Comparison of ENCODE assay signal across 8 mouse cellular contexts in genomic region chr8:122369665-122370064, GRCm38 (mm10). TPM values are rescaled to one million over a fixed set of nuclear protein-coding genes. Genes with fewer than 3 reads are reported as not detected.
DNase-seq lines count a peak whose midpoint lies in the region; ATAC-seq lines count a peak whose summit lies in the region.
"Had no signal": no experiment of that assay in that cellular context is flagged by ENCODE, and none has a peak within 500 bp of the region (broad histone marks: within the 10 kb centered on the region; RNA-seq: fewer than 3 reads in every experiment).

No protein-coding gene starts in this region.

- no peaks in the 10 kb centered on the region for H3K9me3 ChIP-seq in hindbrain, embryonic 14.5 days (ENCODE audit: control insufficient read depth, low read length)
- no peaks in the 10 kb centered on the region for H3K9me3 ChIP-seq in midbrain, embryonic 10.5 days (replicated peaks)
- H3K9me3 ChIP-seq: neural tube, embryonic 12.5 days had no signal

- H3K36me3 ChIP-seq in hindbrain, embryonic 14.5 days (replicated peaks; ENCODE audit: control insufficient read depth, insufficient read depth) = no peaks in the 10 kb centered on the region
- no peaks in the 10 kb centered on the region for H3K36me3 ChIP-seq in midbrain, embryonic 10.5 days
- H3K36me3 ChIP-seq: neural tube, embryonic 12.5 days had no signal

- DNase-seq in NIH3T3 (ENCODE audit: low read depth) = peak; percentile 94
- DNase-seq in c-Kit-positive CD71-negative TER-119-negative erythroid progenitor cells, embryonic 14.5 days (ENCODE audit: low read depth) = peak; percentile 60
- peak; percentile 77 for DNase-seq in forelimb bud, embryonic 11.5 days (ENCODE audit: low read depth, low spot score)
- DNase-seq in hindbrain, embryonic 14.5 days (ENCODE audit: low spot score) = peak; percentile 77
- peak; percentile 55 to 66 for DNase-seq in left cerebral cortex, postnatal 36 days (ENCODE audit: low spot score in 2 of 2)
- peak; percentile 72 for DNase-seq in midbrain, embryonic 10.5 days (ENCODE audit: low spot score)
- DNase-seq in skeletal muscle tissue, adult 2 months (ENCODE audit: low read depth, low spot score) = peak; percentile 43

- H3K27ac ChIP-seq in hindbrain, embryonic 14.5 days = no peak overlapping the region
- no peak overlapping the region for H3K27ac ChIP-seq in midbrain, embryonic 10.5 days (replicated peaks)
- H3K27ac ChIP-seq: neural tube, embryonic 12.5 days had no signal

- intact Hi-C loops in left cerebral cortex, postnatal 36 days (cut with DNase I) = loop anchor here (1.0 to 2.0 kb wide), 2 partner anchors 27 to 96 kb away; no protein-coding TSS in a partner anchor

- no peak overlapping the region for H3K4me3 ChIP-seq in hindbrain, embryonic 14.5 days (replicated peaks; ENCODE audit: low read length)
- no peak overlapping the region for H3K4me3 ChIP-seq in midbrain, embryonic 10.5 days
- H3K4me3 ChIP-seq: neural tube, embryonic 12.5 days had no signal

- no peaks in the 10 kb centered on the region for H3K27me3 ChIP-seq in hindbrain, embryonic 14.5 days (ENCODE audit: control insufficient read depth, insufficient read depth, low read length)
- H3K27me3 ChIP-seq in midbrain, embryonic 10.5 days (ENCODE audit: low read depth, poor library complexity, severe bottlenecking) = no peaks in the 10 kb centered on the region
- H3K27me3 ChIP-seq: neural tube, embryonic 12.5 days had no signal

- 9% methylated on average over 9 of the region's 9 CpGs for WGBS in hindbrain, embryonic 14.5 days
- WGBS in midbrain, embryonic 10.5 days = 15% methylated on average over 9 of the region's 9 CpGs

- H3K4me1 ChIP-seq in hindbrain, embryonic 14.5 days (replicated peaks; ENCODE audit: control insufficient read depth, insufficient read depth, low read length) = no peaks in the 10 kb centered on the region
- H3K4me1 ChIP-seq in midbrain, embryonic 10.5 days = peaks cover 7% of the 10 kb centered on the region
- H3K4me1 ChIP-seq: neural tube, embryonic 12.5 days had no signal

- ATAC-seq in hindbrain, embryonic 14.5 days (ENCODE audit: low FRiP score) = no peak

- no peak overlapping the region for H3K9ac ChIP-seq in hindbrain, embryonic 14.5 days
- H3K9ac ChIP-seq: neural tube, embryonic 12.5 days had no signal

- H3K4me2 ChIP-seq in hindbrain, embryonic 14.5 days (replicated peaks) = no peak overlapping the region
- H3K4me2 ChIP-seq: neural tube, embryonic 12.5 days had no signal

RNA-seq across cellular contexts. Expression of gene Zc3h18, which starts 6.7 kb away (rescaled TPM):
- polyA plus RNA-seq in hindbrain, embryonic 14.5 days (2014; fragmentation: Nextera tagmentation; extraction: Ambion mirVana) = 22.9 and 23.4 TPM in 2 replicates
- total RNA-seq in left cerebral cortex, postnatal 36 days (2021) = 10 to 100 TPM; 38.8 to 49.9 TPM
- polyA plus RNA-seq in midbrain, embryonic 10.5 days (2016; fragmentation: Nextera tagmentation; extraction: Ambion mirVana) = 75.7 and 79.4 TPM in 2 replicates

RNA-seq across cellular contexts. Expression of gene Trhr2, which starts 9.1 kb away (rescaled TPM):
- 0.21 TPM in 1 of 2 replicates, not detected in the other for polyA plus RNA-seq in hindbrain, embryonic 14.5 days (2014; fragmentation: Nextera tagmentation; extraction: Ambion mirVana)
- 1 to 10 TPM; 8.0 to 9.2 TPM for total RNA-seq in left cerebral cortex, postnatal 36 days (2021)
- not detected in 2 replicates for polyA plus RNA-seq in midbrain, embryonic 10.5 days (2016; fragmentation: Nextera tagmentation; extraction: Ambion mirVana)
- polyA plus RNA-seq: neural tube, embryonic 12.5 days had no signal

RNA-seq across cellular contexts. Expression of gene Il17c, which starts 52.2 kb away (rescaled TPM):
- not detected in 2 replicates for polyA plus RNA-seq in hindbrain, embryonic 14.5 days (2014; fragmentation: Nextera tagmentation; extraction: Ambion mirVana)
- not detected for total RNA-seq in left cerebral cortex, postnatal 36 days (2021)
- not detected in 2 replicates for polyA plus RNA-seq in midbrain, embryonic 10.5 days (2016; fragmentation: Nextera tagmentation; extraction: Ambion mirVana)
- polyA plus RNA-seq: neural tube, embryonic 12.5 days had no signal

Comparison
In these comparisons a context has a peak if more than half of its experiments do, and no peak if none do; other contexts are left out.
1. DNase-seq: peak in every context shown above with its lines; median percentile 94 in NIH3T3; 77 in forelimb bud, embryonic 11.5 days; 77 in hindbrain, embryonic 14.5 days; 72 in midbrain, embryonic 10.5 days; 60 in left cerebral cortex, postnatal 36 days; 60 in c-Kit-positive CD71-negative TER-119-negative erythroid progenitor cells, embryonic 14.5 days; 43 in skeletal muscle tissue, adult 2 months.